Mouse (Mus musculus): Measurements from ENCODE around the gene Olfr672. TPM values are rescaled to one million over a fixed set of nuclear protein-coding genes. Genes with fewer than 3 reads are reported as not detected.
"Not testable (repeated sequence)": the region's sequence is repeated elsewhere in the genome, so short reads cannot be mapped to it uniquely, and the experiment has no call there.

Olfr672 gene
- total and polyA plus RNA-seq, 2 experiments from 2014 or later: not detected

DNA sequence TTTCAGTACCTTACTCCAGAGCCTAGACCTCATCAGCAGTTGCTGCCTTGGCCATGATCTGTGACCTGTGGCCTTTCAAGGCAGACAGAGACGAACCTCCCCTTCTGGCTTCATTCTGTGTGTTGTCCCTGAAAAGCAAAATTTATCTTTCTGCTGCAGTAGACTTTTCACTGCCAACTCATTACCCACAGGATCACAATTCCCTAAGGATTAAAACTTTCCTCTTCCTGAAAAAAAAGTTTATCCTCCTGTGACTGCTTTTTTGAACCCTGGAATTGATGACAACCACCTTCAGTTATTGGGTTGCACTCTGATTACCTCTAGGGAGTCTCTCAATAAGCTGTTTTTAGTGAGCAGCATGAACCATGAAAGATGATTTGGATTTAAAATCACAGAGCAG is 39.3 kb downstream of the Olfr672 start, which contains the start of gene Olfr670:
Gene Olfr670 (minus strand): TSS at position 101 of the 400 bp plus-strand sequence.
- no peaks in the 10 kb centered on the region for H3K4me1 ChIP-seq (ENCODE audit: insufficient read depth, low read length)
- no peak within 1 kb of the TSS for H3K27ac ChIP-seq
- no peak within 1 kb of the TSS for H3K4me3 ChIP-seq (ENCODE audit: low read length)
- H3K4me2 ChIP-seq (ENCODE audit: low read depth, low read length): no peak within 1 kb of the TSS
- H3K27me3 ChIP-seq (ENCODE audit: insufficient read depth, low read length): no peaks in the 10 kb centered on the region
- no peaks in the 10 kb centered on the region for H3K36me3 ChIP-seq (ENCODE audit: insufficient read depth, low read length)
- 61% methylated on average over 1 of the region's 1 CpGs for WGBS
- H3K9me3 ChIP-seq (ENCODE audit: low read length): no peaks in the 10 kb centered on the region
- DNase-seq (ENCODE audit: low spot score) (no peak), ATAC-seq (no peak)
- H3K9ac ChIP-seq (replicated peaks; ENCODE audit: low read length): no peak within 1 kb of the TSS
- no peak for TF ChIP-seq CTCF (IDR thresholded peaks at IDR 0.05; ENCODE audit: low read depth)

DNA sequence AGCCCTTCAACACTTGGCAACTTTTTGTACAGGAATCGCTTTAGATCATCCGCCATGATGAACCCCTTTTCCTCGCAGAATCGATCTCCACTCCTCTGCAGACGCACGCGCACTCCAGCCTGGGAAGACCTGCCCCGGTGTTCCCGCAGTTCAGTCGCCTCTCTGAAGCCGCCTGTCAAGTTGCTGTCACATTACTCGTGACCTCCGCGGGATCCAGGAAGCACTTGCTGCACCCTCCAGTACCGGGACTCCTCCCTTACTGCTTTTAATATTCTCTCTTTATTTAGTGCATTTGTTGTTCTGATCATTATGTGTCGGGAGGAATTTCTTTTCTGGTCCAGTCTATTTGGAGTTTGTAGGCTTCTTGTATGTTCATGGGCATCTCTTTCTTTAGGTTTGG is 51.6 kb downstream of the Olfr672 start:
- not testable (repeated sequence) for H3K4me1 ChIP-seq (ENCODE audit: insufficient read depth, low read length); H3K27ac ChIP-seq; H3K27me3 ChIP-seq (ENCODE audit: insufficient read depth, low read length); H3K9me3 ChIP-seq (ENCODE audit: low read length); ATAC-seq; H3K36me3 ChIP-seq (ENCODE audit: insufficient read depth, low read length); H3K4me2 ChIP-seq (ENCODE audit: low read depth, low read length); DNase-seq (ENCODE audit: low spot score); H3K9ac ChIP-seq (replicated peaks; ENCODE audit: low read length); H3K4me3 ChIP-seq (ENCODE audit: low read length)
- 94% methylated on average over 16 of the region's 16 CpGs for WGBS

Other genes with a start within 250 kb of the Olfr672 start
- gene Usp17le, start 224.6 kb downstream of the Olfr672 start, total RNA-seq (2014; rRNA removed): not detected in 2 replicates
- gene Usp17le, start 224.6 kb downstream of the Olfr672 start, polyA plus RNA-seq (2015; fragmentation: Nextera tagmentation; extraction: Ambion mirVana): not detected in 2 replicates
- gene Usp17lb, start 159.4 kb downstream of the Olfr672 start, total RNA-seq (2014; rRNA removed): not detected in 2 replicates
- gene Usp17lb, start 159.4 kb downstream of the Olfr672 start, polyA plus RNA-seq (2015; fragmentation: Nextera tagmentation; extraction: Ambion mirVana): not detected in 2 replicates
- gene Usp17la, start 145.0 kb downstream of the Olfr672 start, total RNA-seq (2014; rRNA removed): not detected in 2 replicates
- gene Usp17la, start 145.0 kb downstream of the Olfr672 start, polyA plus RNA-seq (2015; fragmentation: Nextera tagmentation; extraction: Ambion mirVana): not detected in 2 replicates
- gene Olfr665, start 124.0 kb downstream of the Olfr672 start, total RNA-seq (2014; rRNA removed): not detected in 2 replicates
- not detected in 2 replicates for gene Olfr665, start 124.0 kb downstream of the Olfr672 start, polyA plus RNA-seq (2015; fragmentation: Nextera tagmentation; extraction: Ambion mirVana)
- gene Olfr666, start 106.1 kb downstream of the Olfr672 start, total RNA-seq (2014; rRNA removed): not detected in 2 replicates
- not detected in 2 replicates for gene Olfr666, start 106.1 kb downstream of the Olfr672 start, polyA plus RNA-seq (2015; fragmentation: Nextera tagmentation; extraction: Ambion mirVana)
- gene Olfr667, start 80.5 kb downstream of the Olfr672 start, total RNA-seq (2014; rRNA removed): not detected in 2 replicates
- gene Olfr667, start 80.5 kb downstream of the Olfr672 start, polyA plus RNA-seq (2015; fragmentation: Nextera tagmentation; extraction: Ambion mirVana): not detected in 2 replicates
- gene Olfr668, start 74.0 kb downstream of the Olfr672 start, total RNA-seq (2014; rRNA removed): not detected in 2 replicates
- not detected in 2 replicates for gene Olfr668, start 74.0 kb downstream of the Olfr672 start, polyA plus RNA-seq (2015; fragmentation: Nextera tagmentation; extraction: Ambion mirVana)
- gene Olfr669, start 67.8 kb downstream of the Olfr672 start, total RNA-seq (2014; rRNA removed): not detected in 2 replicates
- gene Olfr669, start 67.8 kb downstream of the Olfr672 start, polyA plus RNA-seq (2015; fragmentation: Nextera tagmentation; extraction: Ambion mirVana): not detected in 2 replicates
- not detected in 2 replicates for gene Olfr670, start 39.4 kb downstream of the Olfr672 start, total RNA-seq (2014; rRNA removed)
- not detected in 2 replicates for gene Olfr670, start 39.4 kb downstream of the Olfr672 start, polyA plus RNA-seq (2015; fragmentation: Nextera tagmentation; extraction: Ambion mirVana)
- not detected in 2 replicates for gene Olfr671, start 22.9 kb downstream of the Olfr672 start, total RNA-seq (2014; rRNA removed)
- gene Olfr671, start 22.9 kb downstream of the Olfr672 start, polyA plus RNA-seq (2015; fragmentation: Nextera tagmentation; extraction: Ambion mirVana): not detected in 2 replicates
- not detected in 2 replicates for gene Olfr675, start 26.4 kb upstream of the Olfr672 start, total RNA-seq (2014; rRNA removed)
- not detected in 2 replicates for gene Olfr675, start 26.4 kb upstream of the Olfr672 start, polyA plus RNA-seq (2015; fragmentation: Nextera tagmentation; extraction: Ambion mirVana)
- gene Olfr676, start 30.7 kb upstream of the Olfr672 start, total RNA-seq (2014; rRNA removed): not detected in 2 replicates
- not detected in 2 replicates for gene Olfr676, start 30.7 kb upstream of the Olfr672 start, polyA plus RNA-seq (2015; fragmentation: Nextera tagmentation; extraction: Ambion mirVana)
- gene Olfr677, start 49.3 kb upstream of the Olfr672 start, total RNA-seq (2014; rRNA removed): not detected in 2 replicates
- not detected in 2 replicates for gene Olfr677, start 49.3 kb upstream of the Olfr672 start, polyA plus RNA-seq (2015; fragmentation: Nextera tagmentation; extraction: Ambion mirVana)
- not detected in 2 replicates for gene Olfr678, start 62.4 kb upstream of the Olfr672 start, total RNA-seq (2014; rRNA removed)
- gene Olfr678, start 62.4 kb upstream of the Olfr672 start, polyA plus RNA-seq (2015; fragmentation: Nextera tagmentation; extraction: Ambion mirVana): not detected in 2 replicates
- gene Olfr679, start 79.2 kb upstream of the Olfr672 start, total RNA-seq (2014; rRNA removed): not detected in 2 replicates
- not detected in 2 replicates for gene Olfr679, start 79.2 kb upstream of the Olfr672 start, polyA plus RNA-seq (2015; fragmentation: Nextera tagmentation; extraction: Ambion mirVana)
- not detected in 2 replicates for gene Olfr680-ps1, start 90.8 kb upstream of the Olfr672 start, total RNA-seq (2014; rRNA removed)
- gene Olfr680-ps1, start 90.8 kb upstream of the Olfr672 start, polyA plus RNA-seq (2015; fragmentation: Nextera tagmentation; extraction: Ambion mirVana): not detected in 2 replicates
- gene Olfr681, start 114.8 kb upstream of the Olfr672 start, total RNA-seq (2014; rRNA removed): not detected in 2 replicates
- gene Olfr681, start 114.8 kb upstream of the Olfr672 start, polyA plus RNA-seq (2015; fragmentation: Nextera tagmentation; extraction: Ambion mirVana): not detected in 2 replicates
- not detected in 2 replicates for gene Olfr683, start 145.0 kb upstream of the Olfr672 start, total RNA-seq (2014; rRNA removed)
- not detected in 2 replicates for gene Olfr683, start 145.0 kb upstream of the Olfr672 start, polyA plus RNA-seq (2015; fragmentation: Nextera tagmentation; extraction: Ambion mirVana)
- gene Olfr684, start 161.6 kb upstream of the Olfr672 start, total RNA-seq (2014; rRNA removed): not detected in 2 replicates
- not detected in 2 replicates for gene Olfr684, start 161.6 kb upstream of the Olfr672 start, polyA plus RNA-seq (2015; fragmentation: Nextera tagmentation; extraction: Ambion mirVana)
- 0.52 TPM in 1 of 2 replicates, not detected in the other for gene Olfr685, start 184.0 kb upstream of the Olfr672 start, total RNA-seq (2014; rRNA removed)
- not detected in 2 replicates for gene Olfr685, start 184.0 kb upstream of the Olfr672 start, polyA plus RNA-seq (2015; fragmentation: Nextera tagmentation; extraction: Ambion mirVana)
- 0.10 TPM in 1 of 2 replicates, not detected in the other for gene Olfr686, start 205.5 kb upstream of the Olfr672 start, total RNA-seq (2014; rRNA removed)
- not detected in 2 replicates for gene Olfr686, start 205.5 kb upstream of the Olfr672 start, polyA plus RNA-seq (2015; fragmentation: Nextera tagmentation; extraction: Ambion mirVana)